Mouse (Mus musculus) midbrain, embryonic 11.5 days (tissue): Measurements from ENCODE around the gene Wfdc21. TPM values are rescaled to one million over a fixed set of nuclear protein-coding genes. Genes with fewer than 3 reads are reported as not detected.

Experiments used
- polyA plus RNA-seq: library from polyadenylated mRNA; unstranded; fragments of >200 nt; fragmentation: Nextera tagmentation; extraction: Ambion mirVana; gene quantifications from 2 replicates; pipeline ENCODE4 v1.2.1, GENCODE M21; 2014

Wfdc21 gene
- polyA plus RNA-seq, 1 experiment from 2014 or later = not detected

Other genes with a start within 250 kb of the Wfdc21 start
- not detected in 2 replicates for gene Heatr9, start 224.8 kb upstream of the Wfdc21 start, polyA plus RNA-seq
- not detected in 2 replicates for gene Ccl5, start 216.4 kb upstream of the Wfdc21 start, polyA plus RNA-seq
- gene Ccl9, start 168.3 kb upstream of the Wfdc21 start, polyA plus RNA-seq = 1.5 and 2.8 TPM in 2 replicates
- gene Ccl6, start 153.9 kb upstream of the Wfdc21 start, polyA plus RNA-seq = 1.9 and 2.1 TPM in 2 replicates
- not detected in 2 replicates for gene Rpl9-ps1, start 101.3 kb upstream of the Wfdc21 start, polyA plus RNA-seq
- gene Ccl3, start 97.6 kb upstream of the Wfdc21 start, polyA plus RNA-seq = 0.79 and 1.2 TPM in 2 replicates
- gene Ccl4, start 84.4 kb upstream of the Wfdc21 start, polyA plus RNA-seq = not detected in 2 replicates
- gene Wfdc17, start 42.9 kb upstream of the Wfdc21 start, polyA plus RNA-seq = not detected in 2 replicates
- gene Wfdc18, start 37.9 kb upstream of the Wfdc21 start, polyA plus RNA-seq = not detected in 2 replicates
- gene Heatr6, start 6.8 kb downstream of the Wfdc21 start, polyA plus RNA-seq = 30.1 and 31.9 TPM in 2 replicates
- not detected in 2 replicates for gene Hnf1b, start 103.1 kb downstream of the Wfdc21 start, polyA plus RNA-seq
- 50.8 and 58.0 TPM in 2 replicates for gene Ddx52, start 195.1 kb downstream of the Wfdc21 start, polyA plus RNA-seq
- 18.8 and 20.0 TPM in 2 replicates for gene Synrg, start 217.5 kb downstream of the Wfdc21 start, polyA plus RNA-seq